Mouse (Mus musculus): ENCODE measurements at regions not wholly inside any gene's neighbourhood (a gene's known extent, or its start where the extent isn't known, plus 50 kb on each side); places are given as distances from the start of the nearest gene placed in this dataset.
"Not testable (repeated sequence)": the region's sequence is repeated elsewhere in the genome, so short reads cannot be mapped to it uniquely, and the experiment has no call there.

DNA sequence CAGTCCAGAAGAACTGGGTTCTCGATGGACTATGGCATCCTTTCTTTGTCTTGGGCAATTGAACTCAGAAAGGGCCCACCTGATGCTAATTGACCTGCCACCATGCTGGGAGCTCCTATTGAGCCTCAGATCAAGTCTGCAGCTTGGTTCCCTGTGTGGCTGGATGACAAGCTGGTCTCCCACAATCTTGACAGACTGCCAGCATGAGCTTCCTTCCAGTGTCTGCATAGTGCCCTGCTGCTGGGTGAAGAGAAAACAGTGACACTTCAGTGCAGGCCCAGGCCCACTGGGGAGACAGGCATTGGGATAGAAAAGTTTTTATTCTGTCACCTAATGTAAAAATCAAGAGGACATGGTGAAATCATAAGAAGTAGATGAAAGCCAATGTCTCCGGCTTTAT, 321.4 kb downstream of the Sec16b start:
- Histone ChIP-seq H3K9ac (no peak overlapping the region), H3K4me1 (replicated peaks) (no peaks in the 10 kb centered on the region), H3K4me3 (replicated peaks) (no peak overlapping the region), H3K9me3 (replicated peaks) (no peaks in the 10 kb centered on the region), H3K4me2 (no peak overlapping the region), H3K27ac (no peak overlapping the region), H3K27me3 (no peaks in the 10 kb centered on the region), H3K36me3 (no peaks in the 10 kb centered on the region)
- DNase-seq (no peak), ATAC-seq (ENCODE audit: low read depth) (no peak)
- WGBS (ENCODE audit: insufficient replicate concordance): 40% methylated on average over 2 of the region's 2 CpGs

DNA sequence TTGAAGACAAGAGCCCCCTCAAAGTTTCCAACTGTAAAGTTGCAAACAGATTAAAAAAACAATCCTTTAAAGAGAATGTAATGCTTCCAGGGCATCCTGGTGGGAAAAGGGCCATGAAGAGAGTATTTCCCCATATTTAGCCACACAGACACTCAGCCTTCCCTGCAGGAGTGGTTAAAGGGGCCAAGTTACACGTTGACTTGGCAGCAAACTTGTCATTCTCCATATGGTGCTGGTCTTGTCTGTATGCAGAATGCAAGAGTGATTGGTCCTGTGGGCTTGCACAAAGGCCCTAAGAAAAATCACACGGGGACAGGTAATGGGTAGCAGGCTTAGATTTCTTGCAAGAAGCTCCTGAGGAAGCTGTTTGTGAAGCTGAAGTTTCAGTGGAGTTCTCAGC, 325.0 kb downstream of the Sec16b start:
- 28% methylated on average over 2 of the region's 2 CpGs for WGBS (ENCODE audit: insufficient replicate concordance)
- Histone ChIP-seq H3K4me2 (no peak overlapping the region), H3K36me3 (no peaks in the 10 kb centered on the region), H3K27ac (no peak overlapping the region), H3K27me3 (no peaks in the 10 kb centered on the region), H3K4me3 (replicated peaks) (no peak overlapping the region), H3K9me3 (replicated peaks) (no peaks in the 10 kb centered on the region), H3K4me1 (replicated peaks) (no peaks in the 10 kb centered on the region), H3K9ac (no peak overlapping the region)
- DNase-seq: no peak
- no peak for ATAC-seq (ENCODE audit: low read depth)

DNA sequence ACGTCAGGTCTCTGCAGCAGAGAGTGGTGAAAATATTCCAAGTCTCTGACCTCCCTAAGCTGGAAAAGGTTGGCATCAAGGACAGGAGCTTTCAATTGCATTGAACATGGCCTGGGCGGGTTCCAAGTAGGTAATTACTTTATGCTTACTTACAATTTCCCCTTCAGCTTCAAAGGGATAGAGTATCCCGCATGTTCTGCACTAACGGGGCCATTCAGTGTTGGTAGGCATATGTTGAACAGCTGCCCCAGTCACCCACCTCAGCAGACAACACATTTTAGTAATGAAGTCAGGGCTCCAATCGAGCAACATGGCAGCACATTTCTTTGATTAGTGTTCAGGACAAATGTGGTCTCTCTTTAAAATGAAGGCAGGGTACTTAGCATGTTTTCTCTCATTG, 366.2 kb downstream of the Sec16b start:
- Histone ChIP-seq H3K36me3 (no peaks in the 10 kb centered on the region), H3K4me1 (replicated peaks) (no peaks in the 10 kb centered on the region), H3K9ac (no peak overlapping the region), H3K27ac (no peak overlapping the region), H3K4me2 (no peak overlapping the region), H3K9me3 (replicated peaks) (no peaks in the 10 kb centered on the region), H3K4me3 (replicated peaks) (no peak overlapping the region), H3K27me3 (no peaks in the 10 kb centered on the region)
- ATAC-seq (ENCODE audit: low read depth) (no peak), DNase-seq (no peak)
- WGBS (ENCODE audit: insufficient replicate concordance): 55% methylated on average over 5 of the region's 5 CpGs

DNA sequence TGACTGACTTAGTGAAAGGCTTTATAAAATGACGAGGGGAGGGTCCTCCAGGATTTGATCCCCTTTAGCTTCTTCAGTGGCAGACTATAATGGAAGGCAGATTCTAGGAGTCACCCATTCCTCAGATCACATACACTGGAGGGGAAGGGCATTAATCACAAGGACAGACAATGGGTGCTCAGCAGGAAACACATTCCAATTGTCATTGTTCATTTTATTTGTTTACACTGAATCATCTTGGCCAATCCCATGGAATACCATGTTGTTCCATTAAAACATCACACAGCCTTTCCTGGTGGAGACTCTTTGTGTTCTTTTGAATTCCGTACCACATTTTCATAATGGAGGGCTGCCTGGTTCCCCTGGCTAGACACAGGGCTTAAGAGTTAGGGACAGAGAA, 368.5 kb downstream of the Sec16b start:
- Histone ChIP-seq H3K4me2 (no peak overlapping the region), H3K4me3 (replicated peaks) (no peak overlapping the region), H3K9ac (no peak overlapping the region), H3K36me3 (no peaks in the 10 kb centered on the region), H3K27ac (no peak overlapping the region), H3K9me3 (replicated peaks) (no peaks in the 10 kb centered on the region), H3K27me3 (no peaks in the 10 kb centered on the region), H3K4me1 (replicated peaks) (no peaks in the 10 kb centered on the region)
- ATAC-seq (ENCODE audit: low read depth) (no peak), DNase-seq (no peak)
- 44% methylated on average over 2 of the region's 2 CpGs for WGBS (ENCODE audit: insufficient replicate concordance)

DNA sequence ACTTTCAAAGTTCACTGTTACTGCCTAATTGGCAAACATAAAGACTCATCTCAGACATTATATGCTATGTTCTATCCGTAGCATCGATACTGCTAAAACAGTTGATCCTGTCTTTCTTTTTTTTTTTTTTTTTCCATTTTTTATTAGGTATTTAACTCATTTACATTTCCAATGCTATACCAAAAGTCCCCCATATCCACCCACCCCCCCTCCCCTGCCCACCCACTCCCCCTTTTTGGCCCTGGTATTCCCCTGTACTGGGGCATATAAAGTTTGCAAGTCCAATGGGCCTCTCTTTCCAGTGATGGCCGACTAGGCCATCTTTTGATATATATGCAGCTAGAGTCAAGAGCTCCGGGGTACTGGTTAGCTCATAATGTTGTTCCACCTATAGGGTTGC, 370.6 kb downstream of the Sec16b start:
- H3K9me3 ChIP-seq (replicated peaks); H3K9ac ChIP-seq; H3K36me3 ChIP-seq; H3K4me2 ChIP-seq; DNase-seq; H3K27ac ChIP-seq; H3K4me3 ChIP-seq (replicated peaks); H3K4me1 ChIP-seq (replicated peaks); ATAC-seq (ENCODE audit: low read depth); H3K27me3 ChIP-seq: not testable (repeated sequence)
- WGBS (ENCODE audit: insufficient replicate concordance): 84% methylated on average over 2 of the region's 4 CpGs

DNA sequence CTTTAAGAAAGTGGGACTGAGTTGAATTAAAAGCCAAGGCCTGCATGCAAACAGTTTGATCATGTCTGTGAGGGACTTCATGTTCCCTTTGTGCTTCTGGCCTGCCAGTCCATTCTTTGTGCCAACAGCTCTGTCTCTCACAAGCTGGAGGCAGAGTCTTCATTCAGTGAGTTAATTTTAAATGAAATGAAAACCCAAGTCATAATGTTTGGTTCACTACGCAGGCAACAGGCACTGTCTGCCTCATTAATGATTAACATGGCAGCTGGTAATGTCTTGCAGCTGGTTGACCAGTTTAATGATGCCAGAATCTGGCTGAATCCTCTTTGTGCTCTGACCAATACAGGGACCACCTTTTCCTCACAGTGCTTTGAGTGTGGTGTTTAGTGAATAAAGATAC, 380.6 kb downstream of the Sec16b start:
- Histone ChIP-seq H3K27me3 (no peaks in the 10 kb centered on the region), H3K9ac (no peak overlapping the region), H3K9me3 (replicated peaks) (no peaks in the 10 kb centered on the region), H3K36me3 (no peaks in the 10 kb centered on the region), H3K4me2 (no peak overlapping the region), H3K4me1 (replicated peaks) (no peaks in the 10 kb centered on the region), H3K4me3 (replicated peaks) (no peak overlapping the region), H3K27ac (no peak overlapping the region)
- DNase-seq (no peak), ATAC-seq (ENCODE audit: low read depth) (no peak)
- WGBS (ENCODE audit: insufficient replicate concordance): 37% methylated on average over 1 of the region's 1 CpGs

DNA sequence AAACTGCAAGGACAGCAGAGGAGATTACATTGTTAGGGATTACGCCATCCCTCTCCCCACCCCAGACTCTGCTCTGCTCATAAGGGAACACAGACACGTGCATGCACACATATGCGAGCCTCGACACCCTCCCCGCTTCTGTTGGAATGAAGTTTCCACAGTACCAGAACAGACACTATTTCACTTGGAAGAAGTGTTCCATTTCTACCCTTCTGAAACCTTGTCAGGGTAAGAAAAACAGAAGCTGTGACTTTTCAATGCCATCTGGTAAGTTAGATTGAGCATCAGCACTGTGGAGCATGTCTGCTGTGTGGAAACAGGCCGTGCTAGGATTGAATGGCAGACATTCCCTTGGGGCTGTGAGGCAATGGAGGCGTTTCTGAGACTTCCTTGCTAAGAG, 382.0 kb downstream of the Sec16b start:
- H3K4me3 ChIP-seq (replicated peaks): no peak overlapping the region
- H3K9me3 ChIP-seq (replicated peaks): no peaks in the 10 kb centered on the region
- no peak overlapping the region for H3K4me2 ChIP-seq
- ATAC-seq (ENCODE audit: low read depth) (no peak), DNase-seq (no peak)
- 66% methylated on average over 7 of the region's 7 CpGs for WGBS (ENCODE audit: insufficient replicate concordance)
- H3K9ac ChIP-seq: no peak overlapping the region
- H3K27me3 ChIP-seq: no peaks in the 10 kb centered on the region
- H3K27ac ChIP-seq: no peak overlapping the region
- H3K36me3 ChIP-seq: no peaks in the 10 kb centered on the region
- H3K4me1 ChIP-seq (replicated peaks): no peaks in the 10 kb centered on the region

DNA sequence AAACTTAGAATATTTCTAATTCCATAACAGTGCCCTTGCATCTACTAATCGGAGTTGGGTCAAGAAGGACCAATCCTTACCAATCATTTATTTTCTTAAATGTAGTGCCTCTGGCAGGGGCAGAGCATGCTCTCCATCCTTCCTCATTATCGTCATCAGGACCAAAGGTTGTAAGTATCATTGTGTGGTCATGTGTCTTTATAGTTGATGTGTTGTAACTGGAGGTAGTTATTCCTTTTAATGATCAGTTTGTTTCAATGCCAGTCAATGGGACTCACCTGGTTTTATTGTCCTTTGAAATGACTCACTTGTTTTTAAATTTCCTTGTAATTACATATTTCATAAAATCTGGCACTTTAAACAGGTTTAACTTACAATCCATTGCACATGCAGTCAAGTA, 399.6 kb downstream of the Sec16b start:
- H3K4me2 ChIP-seq: no peak overlapping the region
- H3K4me3 ChIP-seq (replicated peaks): no peak overlapping the region
- H3K4me1 ChIP-seq (replicated peaks): no peaks in the 10 kb centered on the region
- H3K9me3 ChIP-seq (replicated peaks): no peaks in the 10 kb centered on the region
- H3K36me3 ChIP-seq: no peaks in the 10 kb centered on the region
- DNase-seq: no peak
- ATAC-seq (ENCODE audit: low read depth): no peak
- H3K9ac ChIP-seq: no peak overlapping the region
- H3K27ac ChIP-seq: no peak overlapping the region
- no peaks in the 10 kb centered on the region for H3K27me3 ChIP-seq
- 59% methylated on average over 2 of the region's 2 CpGs for WGBS (ENCODE audit: insufficient replicate concordance)

DNA sequence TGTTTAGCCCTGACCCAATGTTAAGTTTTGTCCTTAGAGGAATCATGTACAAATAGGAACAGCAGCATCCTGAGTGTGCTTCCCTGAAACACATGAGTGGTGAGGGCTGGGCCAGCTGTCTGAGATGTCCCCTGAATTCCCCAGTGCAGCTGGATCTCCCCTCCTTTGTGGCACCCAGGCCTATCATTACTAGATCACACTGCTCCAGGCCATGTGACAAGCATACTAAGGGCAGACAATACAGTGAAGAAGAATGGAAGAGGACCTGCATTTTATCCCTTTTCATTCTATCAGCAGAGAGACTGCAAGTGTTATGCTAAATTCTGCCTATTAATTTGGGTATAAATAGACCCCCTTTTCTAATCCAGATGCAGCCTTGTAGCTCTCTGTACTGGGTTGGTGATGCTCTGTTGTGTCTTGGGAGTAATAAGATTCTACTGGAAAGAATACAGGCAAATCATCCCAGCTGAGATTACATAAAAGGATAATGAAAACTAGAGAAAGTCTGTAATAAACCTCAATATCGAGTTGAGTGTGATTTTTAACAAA, 418.3 kb downstream of the Brinp2 start:
- no peaks in the 10 kb centered on the region for H3K9me3 ChIP-seq (replicated peaks)
- H3K4me2 ChIP-seq: no peak overlapping the region
- WGBS (ENCODE audit: insufficient replicate concordance): 35% methylated on average over 1 of the region's 1 CpGs
- no peak for DNase-seq
- H3K9ac ChIP-seq: no peak overlapping the region
- H3K27me3 ChIP-seq: no peaks in the 10 kb centered on the region
- H3K4me3 ChIP-seq (replicated peaks): no peak overlapping the region
- no peaks in the 10 kb centered on the region for H3K4me1 ChIP-seq (replicated peaks)
- no peaks in the 10 kb centered on the region for H3K36me3 ChIP-seq
- no peak overlapping the region for H3K27ac ChIP-seq
- no peak for ATAC-seq (ENCODE audit: low read depth)

DNA sequence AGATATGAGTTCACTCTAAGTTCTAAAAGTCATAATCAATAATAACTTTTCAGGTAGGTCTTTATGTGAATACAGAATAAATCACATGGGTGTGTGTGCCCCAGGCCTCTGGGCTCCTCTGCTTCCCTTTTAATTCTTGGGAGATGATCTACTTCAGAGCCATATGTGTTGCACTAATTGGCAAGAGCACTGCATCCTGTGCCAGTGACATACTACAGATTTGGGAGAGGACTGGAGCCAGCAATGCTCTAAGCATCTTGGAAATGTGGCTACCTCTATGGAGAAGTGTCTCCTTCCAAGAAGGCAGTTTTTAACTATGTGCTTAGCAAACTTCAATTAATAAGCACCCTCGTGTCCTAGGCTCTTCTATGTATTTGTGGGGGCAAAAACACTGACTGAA, 416.6 kb downstream of the Brinp2 start:
- no peaks in the 10 kb centered on the region for H3K36me3 ChIP-seq
- ATAC-seq (ENCODE audit: low read depth) (no peak), DNase-seq (no peak)
- 48% methylated on average over 1 of the region's 1 CpGs for WGBS (ENCODE audit: insufficient replicate concordance)
- no peaks in the 10 kb centered on the region for H3K9me3 ChIP-seq (replicated peaks)
- H3K4me2 ChIP-seq: no peak overlapping the region
- H3K27ac ChIP-seq: no peak overlapping the region
- no peaks in the 10 kb centered on the region for H3K27me3 ChIP-seq
- no peaks in the 10 kb centered on the region for H3K4me1 ChIP-seq (replicated peaks)
- no peak overlapping the region for H3K4me3 ChIP-seq (replicated peaks)
- no peak overlapping the region for H3K9ac ChIP-seq

DNA sequence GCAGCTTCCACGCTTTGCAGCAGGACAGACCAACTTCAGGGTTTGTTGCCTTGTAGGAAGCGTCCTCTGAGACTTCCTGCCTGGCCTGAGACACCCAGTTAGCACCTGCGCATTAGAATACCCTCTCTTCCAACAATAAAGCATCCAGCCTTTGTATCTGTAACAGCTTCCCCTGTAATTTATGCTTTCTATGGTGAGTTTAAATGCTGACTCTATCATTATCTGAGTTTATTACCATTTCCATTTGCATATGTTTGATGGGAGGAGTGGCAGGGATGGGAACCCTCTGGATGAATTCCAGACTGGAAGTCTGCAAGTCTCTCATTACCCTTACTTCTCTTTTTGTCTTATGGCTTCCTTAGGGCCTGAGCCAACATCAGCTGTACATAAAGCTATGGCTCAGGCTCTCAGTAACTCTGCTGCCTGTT, 415.8 kb downstream of the Brinp2 start:
- no peak for ATAC-seq (ENCODE audit: low read depth)
- no peak for DNase-seq
- H3K27ac ChIP-seq: no peak overlapping the region
- 34% methylated on average over 3 of the region's 3 CpGs for WGBS (ENCODE audit: insufficient replicate concordance)
- H3K9me3 ChIP-seq (replicated peaks): no peaks in the 10 kb centered on the region
- no peaks in the 10 kb centered on the region for H3K36me3 ChIP-seq
- H3K27me3 ChIP-seq: no peaks in the 10 kb centered on the region
- H3K4me1 ChIP-seq (replicated peaks): no peaks in the 10 kb centered on the region
- H3K9ac ChIP-seq: no peak overlapping the region
- no peak overlapping the region for H3K4me2 ChIP-seq
- no peak overlapping the region for H3K4me3 ChIP-seq (replicated peaks)

DNA sequence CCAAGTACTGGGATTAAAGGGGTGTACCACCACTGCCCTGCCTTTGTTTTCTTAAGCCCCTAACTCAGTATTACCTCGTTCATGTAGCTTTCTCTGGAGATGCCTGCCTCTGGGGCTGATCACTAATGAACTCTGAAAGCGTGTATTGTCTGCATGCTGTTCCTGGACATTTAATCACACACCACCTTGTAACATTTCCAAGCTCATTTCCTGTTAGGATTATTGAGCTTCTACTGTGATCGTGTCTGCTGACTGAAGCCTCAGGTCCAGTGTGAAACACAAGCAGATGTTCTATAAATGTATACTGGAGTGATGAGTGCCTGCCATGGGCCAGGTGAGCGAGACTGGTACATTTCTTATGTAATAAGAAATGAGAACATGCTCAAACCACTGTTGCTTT, 398.6 kb downstream of the Brinp2 start:
- DNase-seq: no peak
- Histone ChIP-seq H3K4me2 (no peak overlapping the region), H3K4me3 (replicated peaks) (no peak overlapping the region), H3K4me1 (replicated peaks) (no peaks in the 10 kb centered on the region), H3K27ac (no peak overlapping the region), H3K9ac (no peak overlapping the region), H3K9me3 (replicated peaks) (no peaks in the 10 kb centered on the region), H3K27me3 (no peaks in the 10 kb centered on the region), H3K36me3 (no peaks in the 10 kb centered on the region)
- ATAC-seq (ENCODE audit: low read depth): no peak
- WGBS (ENCODE audit: insufficient replicate concordance): 44% methylated on average over 4 of the region's 4 CpGs

Data from liver, embryonic 13.5 days (tissue).